Mouse (Mus musculus): ENCODE measurements around the gene Polr2b. TPM values are rescaled to one million over a fixed set of nuclear protein-coding genes. Genes with fewer than 3 reads are reported as not detected.

The Polr2b gene
- polyA plus RNA-seq, 1 experiment from 2014 or later: 20.3 TPM

DNA sequence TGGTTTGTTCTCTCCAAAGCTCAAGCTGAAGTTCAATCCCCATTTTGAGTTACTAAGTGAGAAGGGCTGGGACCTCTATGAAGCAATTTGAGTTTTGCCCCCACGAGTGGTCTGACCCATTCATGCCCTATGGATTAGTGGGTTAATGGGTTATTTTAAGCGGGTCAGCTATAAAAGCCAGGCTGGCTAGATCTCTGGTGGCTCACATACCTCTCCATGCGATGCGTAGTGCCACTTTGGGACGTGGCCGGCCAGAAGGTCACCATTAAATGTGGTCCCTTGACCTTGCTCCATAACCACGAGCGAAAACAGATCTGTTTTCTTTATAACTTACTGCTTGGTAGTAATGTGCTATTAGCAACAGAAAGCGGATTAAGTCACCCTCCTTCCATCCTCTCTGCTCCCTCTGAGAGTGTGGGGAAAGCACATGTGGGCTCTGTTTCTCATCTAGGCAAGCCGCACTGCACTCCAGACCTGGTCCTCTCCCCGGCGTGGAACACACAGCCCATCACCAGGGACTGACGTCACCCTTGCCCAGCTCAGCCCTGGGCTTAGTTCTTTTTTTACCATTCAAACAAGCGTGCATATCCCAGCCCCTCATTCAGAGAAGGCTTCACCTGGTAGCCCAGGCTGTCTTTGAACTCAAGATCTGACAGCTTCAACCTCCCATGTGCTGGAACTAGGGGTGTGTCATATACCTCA, 69.6 kb downstream of the Polr2b start:
- Histone ChIP-seq H3K9ac (ENCODE audit: low read depth, low read length) (no peak overlapping the region), H3K4me1 (replicated peaks; ENCODE audit: control insufficient read depth, insufficient read depth, low read length) (0 out of 2 replicates have a peak, but pooled peaks cover 6% of the 10 kb centered on the region), H3K9me3 (ENCODE audit: control insufficient read depth) (no peaks in the 10 kb centered on the region), H3K27me3 (replicated peaks; ENCODE audit: control insufficient read depth, insufficient read depth, low read length) (no peaks in the 10 kb centered on the region), H3K4me3 (ENCODE audit: low read depth, low read length) (no peak overlapping the region), H3K27ac (ENCODE audit: low read depth, low read length) (no peak overlapping the region), H3K4me2 (replicated peaks; ENCODE audit: low read depth) (no peak overlapping the region), H3K36me3 (ENCODE audit: control insufficient read depth, insufficient read depth) (no peaks in the 10 kb centered on the region)
- 82% methylated on average over 14 of the region's 14 CpGs for WGBS
- no peak for ATAC-seq
- TF ChIP-seq CTCF (IDR thresholded peaks at IDR 0.05; ENCODE audit: low read depth): no peak

DNA sequence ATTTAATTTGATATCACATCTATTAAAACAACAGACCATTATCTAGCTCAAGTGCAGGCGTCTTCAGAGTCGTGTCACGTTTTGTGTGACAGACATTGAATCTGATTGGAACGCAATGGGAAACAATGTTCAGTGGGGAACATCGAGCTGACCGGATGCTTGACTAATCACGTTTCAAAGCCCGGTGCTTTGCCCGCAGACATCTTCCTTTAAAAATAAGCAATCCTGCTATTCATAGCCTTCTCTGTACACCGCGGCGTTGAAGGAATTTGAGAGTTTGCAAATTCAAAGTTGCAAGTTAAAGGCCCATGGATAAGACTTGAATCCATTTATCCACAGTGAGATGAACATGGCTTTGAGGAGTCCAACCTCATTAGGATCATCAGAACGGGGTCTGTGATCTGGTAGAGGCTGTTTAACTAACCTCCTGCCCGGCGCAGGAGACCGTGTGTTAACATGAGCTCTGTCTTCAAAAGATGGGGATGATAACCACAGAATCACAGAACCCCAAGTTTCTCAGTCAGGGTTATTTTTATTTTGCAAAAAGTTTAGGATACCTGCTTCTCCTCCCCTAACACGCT, 70.5 kb downstream of the Polr2b start:
- TF ChIP-seq CTCF (IDR thresholded peaks at IDR 0.05; ENCODE audit: low read depth): no peak
- Histone ChIP-seq H3K4me3 (ENCODE audit: low read depth, low read length) (no peak overlapping the region), H3K9ac (ENCODE audit: low read depth, low read length) (no peak overlapping the region), H3K4me1 (replicated peaks; ENCODE audit: control insufficient read depth, insufficient read depth, low read length) (0 out of 2 replicates have a peak, but pooled peaks cover 6% of the 10 kb centered on the region), H3K36me3 (ENCODE audit: control insufficient read depth, insufficient read depth) (no peaks in the 10 kb centered on the region), H3K9me3 (ENCODE audit: control insufficient read depth) (no peaks in the 10 kb centered on the region), H3K27ac (ENCODE audit: low read depth, low read length) (no peak overlapping the region), H3K27me3 (replicated peaks; ENCODE audit: control insufficient read depth, insufficient read depth, low read length) (no peaks in the 10 kb centered on the region), H3K4me2 (replicated peaks; ENCODE audit: low read depth) (no peak overlapping the region)
- WGBS: 88% methylated on average over 17 of the region's 17 CpGs
- no peak for ATAC-seq

DNA sequence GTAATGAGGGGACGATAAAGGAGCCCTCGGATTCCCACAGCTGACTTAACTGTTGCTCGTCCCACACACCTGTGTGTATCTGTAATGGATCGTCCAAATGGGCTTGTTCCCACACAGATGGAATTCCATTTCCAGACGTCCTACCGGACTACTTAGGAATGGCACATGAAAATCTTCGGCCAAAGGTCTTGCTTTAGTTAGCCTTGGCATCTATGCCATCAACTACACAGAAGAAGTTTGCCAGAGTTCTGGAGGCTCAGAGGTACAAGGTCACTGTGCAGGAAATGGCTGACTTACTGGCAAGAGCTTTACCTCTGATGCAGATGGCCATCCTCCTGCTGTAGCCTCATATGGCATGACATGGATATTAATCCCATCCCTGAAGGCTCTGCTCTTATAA, 71.3 kb downstream of the Polr2b start:
- H3K4me3 ChIP-seq (ENCODE audit: low read depth, low read length): no peak overlapping the region
- H3K27ac ChIP-seq (ENCODE audit: low read depth, low read length): no peak overlapping the region
- H3K36me3 ChIP-seq (ENCODE audit: control insufficient read depth, insufficient read depth): no peaks in the 10 kb centered on the region
- H3K27me3 ChIP-seq (replicated peaks; ENCODE audit: control insufficient read depth, insufficient read depth, low read length): no peaks in the 10 kb centered on the region
- H3K9me3 ChIP-seq (ENCODE audit: control insufficient read depth): no peaks in the 10 kb centered on the region
- ATAC-seq: no peak
- WGBS: 87% methylated on average over 7 of the region's 7 CpGs
- H3K4me2 ChIP-seq (replicated peaks; ENCODE audit: low read depth): no peak overlapping the region
- no peak for TF ChIP-seq CTCF (IDR thresholded peaks at IDR 0.05; ENCODE audit: low read depth)
- 0 out of 2 replicates have a peak, but pooled peaks cover 6% of the 10 kb centered on the region for H3K4me1 ChIP-seq (replicated peaks; ENCODE audit: control insufficient read depth, insufficient read depth, low read length)
- H3K9ac ChIP-seq (ENCODE audit: low read depth, low read length): no peak overlapping the region

DNA sequence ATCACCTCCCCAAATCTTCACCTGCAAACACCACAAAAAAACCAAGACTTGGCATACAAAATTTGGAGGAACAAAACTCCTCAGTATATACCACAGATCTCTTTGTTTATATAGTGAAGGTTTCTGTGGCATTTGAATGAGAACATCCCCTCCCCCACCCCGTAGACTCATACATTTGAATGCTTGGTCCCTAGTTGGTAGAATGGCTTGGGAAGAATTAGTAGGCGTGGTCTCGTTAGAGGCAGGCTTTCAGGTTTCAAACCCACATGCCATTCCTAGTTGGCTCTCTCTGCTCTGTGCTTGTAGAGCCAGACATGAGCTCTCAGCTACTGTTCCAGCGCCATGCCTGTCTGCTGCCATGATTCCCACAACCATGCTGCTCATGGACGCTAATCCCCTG, 71.7 kb downstream of the Polr2b start:
- 87% methylated on average over 5 of the region's 5 CpGs for WGBS
- H3K4me3 ChIP-seq (ENCODE audit: low read depth, low read length): no peak overlapping the region
- no peak for TF ChIP-seq CTCF (IDR thresholded peaks at IDR 0.05; ENCODE audit: low read depth)
- no peaks in the 10 kb centered on the region for H3K9me3 ChIP-seq (ENCODE audit: control insufficient read depth)
- no peak overlapping the region for H3K9ac ChIP-seq (ENCODE audit: low read depth, low read length)
- H3K27me3 ChIP-seq (replicated peaks; ENCODE audit: control insufficient read depth, insufficient read depth, low read length): no peaks in the 10 kb centered on the region
- H3K36me3 ChIP-seq (ENCODE audit: control insufficient read depth, insufficient read depth): no peaks in the 10 kb centered on the region
- H3K4me1 ChIP-seq (replicated peaks; ENCODE audit: control insufficient read depth, insufficient read depth, low read length): 0 out of 2 replicates have a peak, but pooled peaks cover 6% of the 10 kb centered on the region
- ATAC-seq: no peak
- no peak overlapping the region for H3K27ac ChIP-seq (ENCODE audit: low read depth, low read length)
- H3K4me2 ChIP-seq (replicated peaks; ENCODE audit: low read depth): no peak overlapping the region

DNA sequence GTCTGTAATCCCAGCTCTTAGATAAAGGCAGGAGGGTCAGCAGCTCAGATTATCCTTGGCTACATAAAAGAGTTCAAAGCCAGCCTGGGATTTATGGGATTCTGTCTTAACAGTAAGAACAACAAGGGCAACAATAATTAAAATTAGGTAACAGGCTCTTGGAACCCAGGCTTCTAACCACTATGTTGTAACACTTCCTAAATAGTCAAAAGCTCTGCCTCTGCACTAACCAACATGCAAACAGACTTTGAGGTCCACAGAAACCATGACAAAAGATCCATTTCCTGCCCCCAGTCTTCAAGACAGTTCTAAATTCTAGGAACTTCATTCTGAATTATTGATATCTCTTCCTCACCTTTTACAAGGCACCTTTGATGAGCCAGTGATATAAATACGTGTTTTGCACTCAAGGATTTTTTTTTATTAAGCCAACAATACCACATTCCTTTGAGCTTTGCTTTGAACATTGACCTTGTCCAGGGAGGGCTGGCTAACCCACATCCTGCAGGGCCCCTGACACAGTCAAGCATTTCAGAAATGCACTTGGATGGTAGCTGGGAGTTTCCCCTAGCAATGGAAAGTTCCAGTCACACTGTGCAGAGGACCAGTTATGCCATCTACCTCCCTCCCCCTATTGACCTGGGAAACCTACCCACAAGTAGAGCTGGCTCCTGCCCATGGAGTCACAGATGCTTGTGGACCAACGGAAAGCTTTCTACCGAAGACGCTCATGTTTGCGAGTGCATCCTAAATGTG, 74.0 kb downstream of the Polr2b start:
- Histone ChIP-seq H3K27me3 (replicated peaks; ENCODE audit: control insufficient read depth, insufficient read depth, low read length) (no peaks in the 10 kb centered on the region), H3K36me3 (ENCODE audit: control insufficient read depth, insufficient read depth) (no peaks in the 10 kb centered on the region), H3K4me3 (ENCODE audit: low read depth, low read length) (no peak overlapping the region), H3K9me3 (ENCODE audit: control insufficient read depth) (no peaks in the 10 kb centered on the region), H3K9ac (ENCODE audit: low read depth, low read length) (no peak overlapping the region), H3K4me1 (replicated peaks; ENCODE audit: control insufficient read depth, insufficient read depth, low read length) (0 out of 2 replicates have a peak, but pooled peaks cover 6% of the 10 kb centered on the region), H3K4me2 (replicated peaks; ENCODE audit: low read depth) (peak overlapping the region; percentile 48), H3K27ac (ENCODE audit: low read depth, low read length) (no peak overlapping the region)
- no peak for TF ChIP-seq CTCF (IDR thresholded peaks at IDR 0.05; ENCODE audit: low read depth)
- 73% methylated on average over 5 of the region's 5 CpGs for WGBS
- no peak for ATAC-seq

DNA sequence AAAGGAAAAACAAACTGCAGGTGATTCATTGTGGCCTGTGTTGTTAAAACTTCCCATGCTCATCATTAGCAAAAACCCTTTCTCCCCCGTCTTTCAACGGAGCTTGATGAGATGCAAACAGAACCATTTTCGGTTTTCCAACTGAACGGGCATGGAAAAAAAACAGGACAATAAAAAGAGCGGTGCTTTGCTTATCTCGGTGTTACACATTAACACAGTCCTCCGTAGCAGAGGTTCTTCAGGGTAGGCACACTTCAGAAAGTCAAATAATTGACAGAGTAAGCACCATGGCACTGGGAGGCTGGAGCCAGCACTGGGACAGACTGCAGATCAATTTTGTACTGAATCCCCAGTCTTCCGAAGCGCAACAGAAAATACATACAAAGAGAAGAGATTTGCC, 74.8 kb downstream of the Polr2b start:
- TF ChIP-seq CTCF (IDR thresholded peaks at IDR 0.05; ENCODE audit: low read depth): no peak
- Histone ChIP-seq H3K36me3 (ENCODE audit: control insufficient read depth, insufficient read depth) (no peaks in the 10 kb centered on the region), H3K27me3 (replicated peaks; ENCODE audit: control insufficient read depth, insufficient read depth, low read length) (no peaks in the 10 kb centered on the region), H3K27ac (ENCODE audit: low read depth, low read length) (no peak overlapping the region), H3K4me2 (replicated peaks; ENCODE audit: low read depth) (peak overlapping the region; percentile 48), H3K9ac (ENCODE audit: low read depth, low read length) (no peak overlapping the region), H3K4me3 (ENCODE audit: low read depth, low read length) (peak overlapping the region; percentile 9; the same call in 1 of the 2 replicates), H3K4me1 (replicated peaks; ENCODE audit: control insufficient read depth, insufficient read depth, low read length) (0 out of 2 replicates have a peak, but pooled peaks cover 6% of the 10 kb centered on the region), H3K9me3 (ENCODE audit: control insufficient read depth) (no peaks in the 10 kb centered on the region)
- WGBS: 29% methylated on average over 9 of the region's 9 CpGs
- ATAC-seq: no peak

Measured in intestine, postnatal 0 days (tissue).